Mouse (Mus musculus): Measurements from ENCODE around the gene Hnrnph1. TPM values are rescaled to one million over a fixed set of nuclear protein-coding genes. Genes with fewer than 3 reads are reported as not detected.

Hnrnph1 gene
- total and polyA plus RNA-seq, 3 experiments: 239 to 829 (median 428) TPM

DNA sequence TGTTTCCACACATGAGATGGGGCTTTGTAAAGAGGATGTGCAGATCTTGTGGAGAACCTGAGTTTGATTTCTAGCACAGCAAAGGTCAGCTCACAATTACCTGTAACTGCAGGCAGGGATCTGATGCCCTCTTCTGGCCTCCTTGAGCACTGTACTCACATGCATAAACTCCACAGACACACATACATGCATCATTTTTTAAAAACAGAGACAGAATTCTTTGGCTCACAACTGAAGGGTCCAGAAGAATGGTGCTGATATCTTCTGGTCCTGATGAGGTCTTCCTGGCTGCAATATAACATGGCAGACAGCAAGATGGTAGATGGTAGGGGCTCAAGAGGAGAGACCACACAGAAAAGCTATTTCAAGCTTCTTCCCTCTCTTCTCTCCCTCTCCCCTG is 22.6 kb upstream of the Hnrnph1 start, which contains the start of gene Cby3:
Gene Cby3 (plus strand): TSS at position 301 of the 400 bp plus-strand sequence.
- no peak within 1 kb of the TSS for H3K27ac ChIP-seq (ENCODE audit: insufficient read depth, low read depth)
- no peak for DNase-seq (ENCODE audit: extremely low read depth)
- H3K79me2 ChIP-seq (replicated peaks; ENCODE audit: control insufficient read depth, extremely low read depth, insufficient read depth, poor library complexity, severe bottlenecking): no peaks in the 10 kb centered on the region
- in situ Hi-C loops (cut with MboI; ENCODE audit: low pct_ligation_motif_present, low pct_unique_long_range_greater_than_20kb, low sequenced_read_pairs) (no loop called here), dilution Hi-C loops (cut with MboI; ENCODE audit: extremely low pct_ligation_motif_present, extremely low pct_unique_long_range_greater_than_20kb, low sequenced_read_pairs) (no loop called here)
- no peaks in the 10 kb centered on the region for H3K27me3 ChIP-seq (replicated peaks)
- H3K4me1 ChIP-seq (ENCODE audit: control insufficient read depth in 1 of 2, insufficient read depth in 2 of 2): no peaks in the 10 kb centered on the region
- H3K9ac ChIP-seq (ENCODE audit: insufficient read depth, low read depth): no peak within 1 kb of the TSS
- no peak within 1 kb of the TSS for H3K4me2 ChIP-seq (ENCODE audit: insufficient read depth, low read depth, poor library complexity, severe bottlenecking)
- no peak for TF ChIP-seq POLR2AphosphoS2 (IDR thresholded peaks at IDR 0.05; ENCODE audit: low read depth, low read length)
- TF ChIP-seq RAD21 (IDR thresholded peaks at IDR 0.05; ENCODE audit: low read depth, low read length): peak; percentile 11
- no peak for TF ChIP-seq JUND (conservative IDR thresholded peaks at IDR 0.05; ENCODE audit: low read depth, low read length)
- no peak for TF ChIP-seq GABPA (IDR thresholded peaks at IDR 0.05; ENCODE audit: insufficient replicate concordance, low read depth, low read length)
- no peak for TF ChIP-seq SMC3 (IDR thresholded peaks at IDR 0.05; ENCODE audit: low read depth, low read length)
- H3K4me3 ChIP-seq (replicated peaks in 1 of 3; ENCODE audit: low read depth in 2 of 3, low read length in 2 of 3, poor library complexity in 1 of 3): no peak within 1 kb of the TSS
- H3K36me3 ChIP-seq (replicated peaks in 1 of 2; ENCODE audit: control insufficient read depth in 1 of 2, insufficient read depth in 1 of 2, low read length in 1 of 2): no peaks in the 10 kb centered on the region
- H3K9me3 ChIP-seq (replicated peaks; ENCODE audit: low read length): peaks cover 7% of the 10 kb centered on the region

DNA sequence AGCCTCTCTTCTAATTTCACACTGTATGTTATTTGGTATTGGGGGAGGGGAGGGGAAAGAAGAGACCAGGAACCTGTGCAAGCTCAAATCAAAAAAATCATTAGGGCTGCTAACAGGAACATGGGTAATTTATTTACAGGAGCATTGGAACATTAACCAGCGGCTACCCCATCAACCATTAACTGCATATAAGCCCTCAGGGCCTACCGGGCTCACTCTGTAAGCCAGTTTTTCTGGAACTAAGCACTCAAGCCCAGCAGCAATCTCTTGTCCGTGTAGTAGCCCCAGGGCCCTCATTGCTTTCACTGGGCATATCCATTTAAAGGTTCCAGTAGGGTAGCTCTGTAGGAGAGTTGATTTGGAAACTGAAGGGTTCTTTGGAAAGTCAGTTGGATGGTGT is 21.9 kb upstream of the Hnrnph1 start:
- Histone ChIP-seq H3K9me3 (replicated peaks; ENCODE audit: low read length) (peaks cover 12% of the 10 kb centered on the region), H3K4me1 (ENCODE audit: control insufficient read depth in 1 of 2, insufficient read depth in 2 of 2) (no peaks in the 10 kb centered on the region), H3K9ac (ENCODE audit: insufficient read depth, low read depth) (no peak overlapping the region), H3K27ac (ENCODE audit: insufficient read depth, low read depth) (no peak overlapping the region), H3K4me2 (ENCODE audit: insufficient read depth, low read depth, poor library complexity, severe bottlenecking) (no peak overlapping the region), H3K27me3 (replicated peaks) (no peaks in the 10 kb centered on the region), H3K79me2 (replicated peaks; ENCODE audit: control insufficient read depth, extremely low read depth, insufficient read depth, poor library complexity, severe bottlenecking) (no peaks in the 10 kb centered on the region), H3K4me3 (replicated peaks in 1 of 3; ENCODE audit: low read depth in 2 of 3, low read length in 2 of 3, poor library complexity in 1 of 3) (no peak overlapping the region), H3K36me3 (replicated peaks in 1 of 2; ENCODE audit: control insufficient read depth in 1 of 2, insufficient read depth in 1 of 2, low read length in 1 of 2) (no peaks in the 10 kb centered on the region)
- dilution Hi-C loops (cut with MboI; ENCODE audit: extremely low pct_ligation_motif_present, extremely low pct_unique_long_range_greater_than_20kb, low sequenced_read_pairs): no loop called here
- DNase-seq (ENCODE audit: extremely low read depth): no peak
- TF ChIP-seq CTCF (conservative IDR thresholded peaks at IDR 0.05 in 1 of 2, IDR thresholded peaks at IDR 0.05 in 1 of 2; ENCODE audit: low read depth in 2 of 2, low read length in 2 of 2) (no peak), RAD21 (IDR thresholded peaks at IDR 0.05; ENCODE audit: low read depth, low read length) (no peak), ZKSCAN1 (IDR thresholded peaks at IDR 0.05; ENCODE audit: borderline replicate concordance, low read depth, low read length) (no peak), MAFK (IDR thresholded peaks at IDR 0.05; ENCODE audit: insufficient replicate concordance, low read length) (no peak), TBP (conservative IDR thresholded peaks at IDR 0.05; ENCODE audit: low read depth, low read length) (no peak), ZC3H11A (IDR thresholded peaks at IDR 0.05; ENCODE audit: low read depth, low read length) (no peak), ETS1 (conservative IDR thresholded peaks at IDR 0.05; ENCODE audit: low read depth, low read length) (no peak), SIN3A (IDR thresholded peaks at IDR 0.05; ENCODE audit: low read length) (no peak), JUN (IDR thresholded peaks at IDR 0.05; ENCODE audit: insufficient read depth, low read depth, low read length) (no peak), SMC3 (IDR thresholded peaks at IDR 0.05; ENCODE audit: low read depth, low read length) (no peak), MYC (IDR thresholded peaks at IDR 0.05; ENCODE audit: low read depth, low read length) (no peak), ELF1 (IDR thresholded peaks at IDR 0.05; ENCODE audit: low read depth, low read length) (no peak), CHD1 (IDR thresholded peaks at IDR 0.05; ENCODE audit: low read depth, low read length) (no peak), MAZ (IDR thresholded peaks at IDR 0.05; ENCODE audit: low read depth, low read length) (no peak)
- in situ Hi-C loops (cut with MboI; ENCODE audit: low pct_ligation_motif_present, low pct_unique_long_range_greater_than_20kb, low sequenced_read_pairs): no loop called here

Data from CH12.LX (cell line).